ENCODE assay signal across 8 mouse cellular contexts in the genomic region with DNA sequence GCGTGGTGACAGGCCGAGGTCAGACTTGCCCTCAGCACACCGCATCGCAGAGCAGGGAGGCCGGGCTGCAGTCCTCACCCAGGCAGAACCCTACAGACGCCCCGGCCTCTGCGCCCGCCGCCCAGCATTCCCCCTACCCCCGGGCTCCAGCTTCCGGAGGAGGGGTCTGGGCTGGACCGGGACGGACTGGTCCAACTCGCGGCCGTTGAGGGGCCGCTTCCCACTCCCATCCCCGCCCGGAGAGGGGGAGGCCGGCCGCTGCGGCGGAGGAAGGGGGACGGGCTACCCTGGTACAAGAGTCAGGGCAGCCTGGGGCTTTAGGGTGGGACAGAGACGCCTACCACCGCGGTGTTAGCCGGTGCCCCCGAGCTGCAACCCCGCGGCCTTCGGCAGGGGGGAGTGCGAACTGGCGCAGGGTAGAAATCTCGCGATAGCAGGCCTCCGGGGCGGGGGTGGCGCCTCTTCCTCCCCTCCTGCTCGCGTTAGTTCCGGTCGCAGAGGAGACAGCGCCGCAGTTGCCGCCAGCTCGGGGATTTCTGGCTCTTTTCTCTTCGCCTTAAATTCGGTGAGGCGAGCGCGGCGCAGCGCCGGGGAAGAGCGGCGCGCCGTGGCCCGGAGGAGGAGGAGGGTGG. TPM values are rescaled to one million over a fixed set of nuclear protein-coding genes. Genes with fewer than 3 reads are reported as not detected.
A peak's percentile ranks its signal among the peaks of the same experiment; 100 is the strongest.
DNase-seq lines count a peak whose midpoint lies in the region; ATAC-seq lines count a peak whose summit lies in the region.

A gene (plus strand): TSS at position 247 of the 632 bp plus-strand sequence.

- WGBS in heart, embryonic 13.5 days = under 1% methylated on average over 51 of the region's 61 CpGs
- under 1% methylated on average over 48 of the region's 61 CpGs for WGBS in liver, embryonic 12.5 days (ENCODE audit: insufficient replicate concordance)
- under 1% methylated on average over 46 of the region's 61 CpGs for WGBS in stomach, embryonic 15.5 days

- no peaks in the 10 kb centered on the region for H3K9me3 ChIP-seq in heart, embryonic 13.5 days
- H3K9me3 ChIP-seq in liver, embryonic 12.5 days (replicated peaks) = no peaks in the 10 kb centered on the region
- no peaks in the 10 kb centered on the region for H3K9me3 ChIP-seq in stomach, embryonic 15.5 days

- DNase-seq in CD4-positive, CD25-positive, alpha-beta regulatory T cell, adult 2 months (ENCODE audit: low read depth, low spot score) = peak; percentile 97
- peak; percentile 19 for DNase-seq in fat pad, adult 2 months (ENCODE audit: extremely low read depth, low read depth, low spot score)
- DNase-seq in kidney, postnatal 10 days = peak; percentile 97
- peak; percentile 92 to 94 for DNase-seq in natural killer cell, adult 2 months (ENCODE audit: low spot score in 2 of 2)

- peaks cover 33% of the 10 kb centered on the region for H3K36me3 ChIP-seq in heart, embryonic 13.5 days
- H3K36me3 ChIP-seq in liver, embryonic 12.5 days = peaks cover 31% of the 10 kb centered on the region
- H3K36me3 ChIP-seq in stomach, embryonic 15.5 days = peaks cover 27% of the 10 kb centered on the region

- peak within 1 kb of the TSS; percentile 97 for H3K9ac ChIP-seq in heart, embryonic 13.5 days
- peak within 1 kb of the TSS; percentile 96 for H3K9ac ChIP-seq in liver, embryonic 12.5 days
- peak within 1 kb of the TSS; percentile 97 for H3K9ac ChIP-seq in stomach, embryonic 15.5 days

- no peaks in the 10 kb centered on the region for H3K27me3 ChIP-seq in heart, embryonic 13.5 days (replicated peaks)
- H3K27me3 ChIP-seq in liver, embryonic 12.5 days (replicated peaks) = no peaks in the 10 kb centered on the region
- no peaks in the 10 kb centered on the region for H3K27me3 ChIP-seq in stomach, embryonic 15.5 days (replicated peaks)

- H3K4me3 ChIP-seq in brown adipose tissue, adult 24 weeks (ENCODE audit: insufficient read depth, low read depth, low read length) = peak within 1 kb of the TSS; percentile 97
- H3K4me3 ChIP-seq in heart, embryonic 13.5 days = peak within 1 kb of the TSS; percentile 89
- H3K4me3 ChIP-seq in liver, embryonic 12.5 days = peak within 1 kb of the TSS; percentile 99
- peak within 1 kb of the TSS; percentile 95 for H3K4me3 ChIP-seq in stomach, embryonic 15.5 days (replicated peaks)

- peak within 1 kb of the TSS; percentile 97 for H3K27ac ChIP-seq in brown adipose tissue, adult 24 weeks (replicated peaks; ENCODE audit: low read depth, low read length)
- H3K27ac ChIP-seq in heart, embryonic 13.5 days (replicated peaks) = peak within 1 kb of the TSS; percentile 98
- peak within 1 kb of the TSS; percentile 98 for H3K27ac ChIP-seq in liver, embryonic 12.5 days
- peak within 1 kb of the TSS; percentile 98 for H3K27ac ChIP-seq in stomach, embryonic 15.5 days

- peak; percentile 88 for ATAC-seq in heart, embryonic 13.5 days (ENCODE audit: extremely low read depth, insufficient number of reproducible peaks, low FRiP score, low TSS enrichment)
- ATAC-seq in liver, embryonic 12.5 days = peak; percentile 93
- peak; percentile 97 for ATAC-seq in stomach, embryonic 15.5 days (ENCODE audit: insufficient read depth, low FRiP score, low read depth)

- H3K4me2 ChIP-seq in heart, embryonic 13.5 days = peak within 1 kb of the TSS; percentile 78
- peak within 1 kb of the TSS; percentile 88 for H3K4me2 ChIP-seq in liver, embryonic 12.5 days
- peak within 1 kb of the TSS; percentile 61 for H3K4me2 ChIP-seq in stomach, embryonic 15.5 days

- H3K4me1 ChIP-seq in brown adipose tissue, adult 24 weeks (ENCODE audit: control insufficient read depth, insufficient read depth, insufficient read length, low read length) = peaks cover 3% of the 10 kb centered on the region; the same call in 1 of the 2 replicates
- peaks cover 24% of the 10 kb centered on the region for H3K4me1 ChIP-seq in heart, embryonic 13.5 days
- H3K4me1 ChIP-seq in liver, embryonic 12.5 days = peaks cover 32% of the 10 kb centered on the region
- H3K4me1 ChIP-seq in stomach, embryonic 15.5 days = no peaks in the 10 kb centered on the region; the same call in 1 of the 2 replicates

RNA-seq across cellular contexts. Expression of the gene that starts here (rescaled TPM):
- 91.7 and 147 TPM in 2 replicates for polyA plus RNA-seq in brown adipose tissue, adult 24 weeks (2012; ENCODE audit: insufficient read depth, insufficient read length, missing spikeins)
- polyA plus RNA-seq in heart, embryonic 13.5 days (2015; fragmentation: Nextera tagmentation; extraction: Ambion mirVana) = 205 and 209 TPM in 2 replicates
- 225 and 229 TPM in 2 replicates for polyA plus RNA-seq in liver, embryonic 12.5 days (2016; fragmentation: Nextera tagmentation; extraction: Ambion mirVana)
- polyA plus RNA-seq in stomach, embryonic 15.5 days (2015; fragmentation: Nextera tagmentation; extraction: Ambion mirVana) = 293 and 313 TPM in 2 replicates

Comparison
In these comparisons a context has a peak if more than half of its experiments do, and no peak if none do; other contexts are left out.
1. Peak in every context shown above with its lines: DNase-seq, ATAC-seq, H3K4me3 ChIP-seq and H3K27ac ChIP-seq.
2. DNase-seq: peak in every context shown above with its lines; median percentile 97 in CD4-positive, CD25-positive, alpha-beta regulatory T cell, adult 2 months; 97 in kidney, postnatal 10 days; 93 in natural killer cell, adult 2 months; 19 in fat pad, adult 2 months.